Mouse (Mus musculus) thymus, adult 2 months (tissue): Measurements from ENCODE around the gene Zkscan5.

Experiments used
- CTCF ChIP-seq: fragments of 200-500 bp; IDR thresholded peaks from 2 replicates; pipeline ENCODE4 v1.5.1; 2012; ENCODE audit warnings: mild to moderate bottlenecking, control low read depth, low read length, moderate library complexity, borderline replicate concordance; ENCODE audit not compliant: control insufficient read depth, poor library complexity, insufficient read depth; ENCODE audit errors: extremely low read depth
- POLR2A ChIP-seq: fragments of 200-500 bp; IDR thresholded peaks from 2 replicates; pipeline ENCODE4 v1.6.1; 2012; ENCODE audit warnings: mild to moderate bottlenecking, low read length, control low read depth, moderate library complexity; ENCODE audit not compliant: control insufficient read depth, poor library complexity, insufficient read depth; ENCODE audit errors: extremely low read depth

DNA sequence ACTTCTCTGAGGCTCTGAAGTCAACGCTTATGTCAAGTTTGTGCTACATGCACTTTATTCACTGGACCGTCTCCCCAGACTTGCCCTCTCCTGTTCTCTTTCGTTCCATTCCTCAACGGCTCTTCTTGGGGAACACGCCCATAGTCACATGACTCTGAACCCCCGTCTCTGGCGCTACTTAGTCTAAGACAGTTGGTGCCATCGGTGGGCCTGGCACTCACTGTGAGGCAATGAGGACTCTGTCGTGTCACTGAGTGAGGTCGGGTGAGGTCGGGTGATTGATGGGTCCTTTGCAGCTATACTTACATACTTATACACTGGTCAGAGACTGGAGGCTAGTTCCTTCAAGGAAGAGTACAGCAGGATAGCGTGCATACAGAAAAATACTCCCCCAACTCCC lies 19.0 kb downstream of the Zkscan5 start:
- TF ChIP-seq POLR2A (no peak), CTCF (no peak)
